Mouse (Mus musculus) cerebellum, adult 9-10 months (tissue): ENCODE results near the gene Sec31a.
A peak's percentile ranks its signal among the peaks of the same experiment; 100 is the strongest.
"Not testable (repeated sequence)": the region's sequence is repeated elsewhere in the genome, so short reads cannot be mapped to it uniquely, and the experiment has no call there.

Experiments
- DNase-seq: peaks from one replicate; pipeline ENCODE4 v3.0.0; 2022

The Sec31a gene

GRCm38 (mm10) chr5:100415761-100416590 is at the start of gene Sec31a:
Gene Sec31a (minus strand): TSS chr5:100416234.
- peak; percentile 96 for DNase-seq

- no peak for DNase-seq
These were observed 46.3 kb upstream of the Sec31a start for GRCm38 (mm10) chr5:100462374-100462773.

GRCm38 (mm10) chr5:100461526-100461925 is 45.5 kb upstream of the Sec31a start:
- DNase-seq = no peak

GRCm38 (mm10) chr5:100459468-100459867 is 43.4 kb upstream of the Sec31a start:
- no peak for DNase-seq

- no peak for DNase-seq
These were observed 35.8 kb upstream of the Sec31a start for GRCm38 (mm10) chr5:100451871-100452270.

GRCm38 (mm10) chr5:100438796-100439195 is 22.8 kb upstream of the Sec31a start:
- DNase-seq = no peak

- no peak for DNase-seq
These were observed 21.9 kb upstream of the Sec31a start for GRCm38 (mm10) chr5:100437917-100438316.

- DNase-seq = no peak
These were observed 21.1 kb upstream of the Sec31a start for GRCm38 (mm10) chr5:100437086-100437485.

- DNase-seq = no peak
These were observed 14.9 kb upstream of the Sec31a start for GRCm38 (mm10) chr5:100430966-100431365.

GRCm38 (mm10) chr5:100430076-100430390 is 14.0 kb upstream of the Sec31a start:
- no peak for DNase-seq

GRCm38 (mm10) chr5:100429344-100430075 is 13.5 kb upstream of the Sec31a start:
- peak; percentile 94 for DNase-seq

GRCm38 (mm10) chr5:100428734-100429343 is 12.8 kb upstream of the Sec31a start:
- DNase-seq = no peak

- DNase-seq = no peak
These were observed 12.1 kb upstream of the Sec31a start for GRCm38 (mm10) chr5:100428031-100428733.

- no peak for DNase-seq
These were observed 11.2 kb upstream of the Sec31a start for GRCm38 (mm10) chr5:100427276-100427675.

- DNase-seq = not testable (repeated sequence)
These were observed 9.8 kb upstream of the Sec31a start for GRCm38 (mm10) chr5:100425823-100426222.

- no peak for DNase-seq
These were observed 8.2 kb upstream of the Sec31a start for GRCm38 (mm10) chr5:100424252-100424651.

- DNase-seq = no peak
These were observed 7.6 kb upstream of the Sec31a start for GRCm38 (mm10) chr5:100423626-100424025.

- DNase-seq = no peak
These were observed 2.8 kb upstream of the Sec31a start for GRCm38 (mm10) chr5:100418861-100419260.

GRCm38 (mm10) chr5:100418077-100418476 is 2.0 kb upstream of the Sec31a start:
- no peak for DNase-seq

GRCm38 (mm10) chr5:100414474-100415196 is 1.4 kb downstream of the Sec31a start:
- no peak for DNase-seq

- DNase-seq = no peak
These were observed 3.1 kb downstream of the Sec31a start for GRCm38 (mm10) chr5:100412886-100413285.

- DNase-seq = no peak
These were observed 5.8 kb downstream of the Sec31a start for GRCm38 (mm10) chr5:100410281-100410680.
